Mouse (Mus musculus) E14TG2a.4 (cell line): ENCODE data around the gene Ostf1.

Experiments used
- CTCF ChIP-seq: conservative IDR thresholded peaks from 2 replicates; pipeline ENCODE4 v1.5.1; 2014; ENCODE audit warnings: low read length
- NANOG ChIP-seq: IDR thresholded peaks from 2 replicates; pipeline ENCODE4 v1.6.1; 2014; ENCODE audit warnings: borderline replicate concordance, low read length, mixed read lengths
- POU5F1 ChIP-seq: IDR thresholded peaks from 2 replicates; pipeline ENCODE4 v1.6.1; 2014; ENCODE audit warnings: low read length, borderline replicate concordance

- no peak for TF ChIP-seq CTCF
- no peak for TF ChIP-seq POU5F1
- TF ChIP-seq NANOG, result no peak
Observed at GRCm38 (mm10) chr19:18575891-18576290, 55.7 kb downstream of the Ostf1 start.
